ENCODE assay signal across 8 mouse cellular contexts in genomic region chr4:21766863-21767304, GRCm38 (mm10). TPM values are rescaled to one million over a fixed set of nuclear protein-coding genes. Genes with fewer than 3 reads are reported as not detected.
DNase-seq lines count a peak whose midpoint lies in the region; ATAC-seq lines count a peak whose summit lies in the region.

Usp45 (plus strand) TSS chr4:21767156.
Tstd3 (minus strand) TSS chr4:21767212.

- peak within 1 kb of the TSS; percentile 78 for H3K4me3 ChIP-seq in hindbrain, embryonic 16.5 days (ENCODE audit: low read length)

- WGBS in hindbrain, embryonic 16.5 days, result under 1% methylated on average over 17 of the region's 17 CpGs

- peak within 1 kb of the TSS; percentile 74 for H3K4me2 ChIP-seq in hindbrain, embryonic 16.5 days (ENCODE audit: low read length)

- peak; percentile 70 for DNase-seq in T-cell, adult 2 months (ENCODE audit: low spot score)
- peak; percentile 70 to 80 for DNase-seq in cerebellum, postnatal 4 days (ENCODE audit: low spot score in 2 of 2)
- peak; percentile 80 for DNase-seq in gastrocnemius, adult 18-20 months (ENCODE audit: low spot score)
- DNase-seq in left cerebral cortex, adult 18-20 months (ENCODE audit: low spot score in 2 of 2), result peak; percentile 84 to 89
- DNase-seq in lung, postnatal 4 days, result peak; percentile 81 to 83
- DNase-seq in retina, postnatal 7 days (ENCODE audit: low read depth, low spot score), result peak; percentile 53
- DNase-seq in urinary bladder, adult 18-20 months (ENCODE audit: low spot score in 2 of 2), result peak; percentile 57

- H3K27ac ChIP-seq in hindbrain, embryonic 16.5 days (ENCODE audit: low read depth, low read length), result peak within 1 kb of the TSS; percentile 80

- peak; percentile 97 for ATAC-seq in hindbrain, embryonic 16.5 days

- H3K27me3 ChIP-seq in hindbrain, embryonic 16.5 days (replicated peaks; ENCODE audit: control insufficient read depth, insufficient read depth, low read length), result no peaks in the 10 kb centered on the region

- no peaks in the 10 kb centered on the region for H3K36me3 ChIP-seq in hindbrain, embryonic 16.5 days (ENCODE audit: control insufficient read depth, insufficient read depth, low read length)

- no peaks in the 10 kb centered on the region; the same call in 1 of the 2 replicates for H3K4me1 ChIP-seq in hindbrain, embryonic 16.5 days (ENCODE audit: control insufficient read depth, insufficient read depth, low read depth, low read length)

- no peaks in the 10 kb centered on the region for H3K9me3 ChIP-seq in hindbrain, embryonic 16.5 days (ENCODE audit: control insufficient read depth, low read length)

- H3K9ac ChIP-seq in hindbrain, embryonic 16.5 days (ENCODE audit: low read depth, low read length), result peak within 1 kb of the TSS; percentile 85

RNA-seq across cellular contexts. Expression of gene Usp45, which starts in this region (rescaled TPM):
- total RNA-seq in gastrocnemius, adult 18-20 months (2021), result 10 to 100 TPM; 16.9 to 18.5 TPM
- 5.2 and 5.4 TPM in 2 replicates for polyA plus RNA-seq in hindbrain, embryonic 16.5 days (2015; fragmentation: Nextera tagmentation; extraction: Ambion mirVana)
- 10 to 100 TPM; 42.2 to 51.0 TPM for total RNA-seq in left cerebral cortex, adult 18-20 months (2021)

RNA-seq across cellular contexts. Expression of gene Tstd3, which starts in this region (rescaled TPM):
- total RNA-seq in gastrocnemius, adult 18-20 months (2021), result 10 to 100 TPM; 14.5 to 15.0 TPM
- 25.4 and 28.5 TPM in 2 replicates for polyA plus RNA-seq in hindbrain, embryonic 16.5 days (2015; fragmentation: Nextera tagmentation; extraction: Ambion mirVana)
- total RNA-seq in left cerebral cortex, adult 18-20 months (2021), result 10 to 100 TPM; 23.1 to 25.1 TPM

Comparison
In these comparisons a context has a peak if more than half of its experiments do, and no peak if none do; other contexts are left out.
1. Peak in every context shown above with its lines: DNase-seq, ATAC-seq, H3K4me3 ChIP-seq and H3K27ac ChIP-seq.